Mouse (Mus musculus) c-Kit-positive CD71-positive TER-119-positive erythroid progenitor cells, embryonic 14.5 days (primary cell): ENCODE measurements around the gene Dgat2.

Source experiments
- DNase-seq: peaks from one replicate; pipeline ENCODE4 v3.0.0-alpha.2; 2013; ENCODE audit warnings: low spot score

Dgat2 gene

GRCm38 (mm10) chr7:99161529-99161928 is 21.0 kb downstream of the Dgat2 start:
- no peak for DNase-seq

GRCm38 (mm10) chr7:99160995-99161394 is 21.5 kb downstream of the Dgat2 start:
- no peak for DNase-seq

GRCm38 (mm10) chr7:99159446-99159845 is 23.1 kb downstream of the Dgat2 start:
- no peak for DNase-seq

GRCm38 (mm10) chr7:99158904-99159303 is 23.6 kb downstream of the Dgat2 start:
- no peak for DNase-seq

GRCm38 (mm10) chr7:99158011-99158410 is 24.5 kb downstream of the Dgat2 start:
- DNase-seq: no peak

- DNase-seq: no peak
Observed at GRCm38 (mm10) chr7:99156737-99157136, 25.8 kb downstream of the Dgat2 start.

GRCm38 (mm10) chr7:99155311-99156289 is 26.9 kb downstream of the Dgat2 start:
- DNase-seq: no peak

- no peak for DNase-seq
Observed at GRCm38 (mm10) chr7:99154648-99155151, 27.8 kb downstream of the Dgat2 start.

- no peak for DNase-seq
Observed at GRCm38 (mm10) chr7:99153686-99154202, 28.8 kb downstream of the Dgat2 start.

- no peak for DNase-seq
Observed at GRCm38 (mm10) chr7:99152756-99153155, 29.8 kb downstream of the Dgat2 start.

GRCm38 (mm10) chr7:99151342-99151741 is 31.2 kb downstream of the Dgat2 start:
- peak; percentile 94 for DNase-seq

GRCm38 (mm10) chr7:99149017-99149416 is 33.5 kb downstream of the Dgat2 start:
- no peak for DNase-seq

GRCm38 (mm10) chr7:99147494-99147893 is 35.0 kb downstream of the Dgat2 start:
- no peak for DNase-seq

- no peak for DNase-seq
Observed at GRCm38 (mm10) chr7:99146906-99147305, 35.6 kb downstream of the Dgat2 start.

GRCm38 (mm10) chr7:99146011-99146410 is 36.5 kb downstream of the Dgat2 start:
- DNase-seq: no peak

- DNase-seq: no peak
Observed at GRCm38 (mm10) chr7:99144616-99145015, 37.9 kb downstream of the Dgat2 start.

- DNase-seq: no peak
Observed at GRCm38 (mm10) chr7:99143244-99143643, 39.3 kb downstream of the Dgat2 start.

- DNase-seq: no peak
Observed at GRCm38 (mm10) chr7:99141919-99142606, 40.5 kb downstream of the Dgat2 start.

- peak; percentile 98 for DNase-seq
Observed at GRCm38 (mm10) chr7:99140984-99141918, 41.3 kb downstream of the Dgat2 start, which contains the start of gene Uvrag. Uvrag (minus strand) TSS chr7:99141141.

GRCm38 (mm10) chr7:99140511-99140910 is 42.0 kb downstream of the Dgat2 start:
- DNase-seq: no peak

- peak; percentile 33 for DNase-seq
Observed at GRCm38 (mm10) chr7:99139841-99140491, 42.6 kb downstream of the Dgat2 start.
